Mouse (Mus musculus) thymus, adult 2 months (tissue): Measurements from ENCODE around the gene Fgf15.

ENCODE experiments used
- CTCF ChIP-seq: fragments of 200-500 bp; IDR thresholded peaks from 2 replicates; pipeline ENCODE4 v1.5.1; 2012; ENCODE audit warnings: mild to moderate bottlenecking, control low read depth, low read length, moderate library complexity, borderline replicate concordance; ENCODE audit not compliant: control insufficient read depth, poor library complexity, insufficient read depth; ENCODE audit errors: extremely low read depth
- POLR2A ChIP-seq: fragments of 200-500 bp; IDR thresholded peaks from 2 replicates; pipeline ENCODE4 v1.6.1; 2012; ENCODE audit warnings: mild to moderate bottlenecking, low read length, control low read depth, moderate library complexity; ENCODE audit not compliant: control insufficient read depth, poor library complexity, insufficient read depth; ENCODE audit errors: extremely low read depth

DNA sequence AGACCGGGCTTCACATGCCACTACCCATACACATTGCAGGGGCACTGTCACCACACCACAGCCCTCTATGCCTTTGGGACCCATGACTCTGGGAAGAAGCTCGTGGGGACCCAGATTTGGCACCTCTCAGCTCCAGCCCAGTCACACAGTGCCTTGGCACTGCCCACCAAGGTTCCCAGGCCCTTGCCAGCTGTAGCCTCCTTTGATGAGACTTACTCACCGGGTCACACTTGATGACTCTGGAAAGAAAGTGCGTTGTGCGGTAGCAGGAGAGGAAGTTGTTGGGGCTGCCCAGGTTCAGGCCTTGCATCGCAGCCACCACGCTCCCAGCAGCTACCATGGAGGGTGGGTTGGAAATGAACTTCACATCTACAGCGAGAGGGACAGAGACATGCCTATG is 37.5 kb downstream of the Fgf15 start:
- TF ChIP-seq CTCF (no peak), POLR2A (no peak)
